Mouse (Mus musculus): ENCODE data around the gene Ceacam20. TPM values are rescaled to one million over a fixed set of nuclear protein-coding genes. Genes with fewer than 3 reads are reported as not detected.
"Not testable (repeated sequence)": the region's sequence is repeated elsewhere in the genome, so short reads cannot be mapped to it uniquely, and the experiment has no call there.

Gene Ceacam20
- not detected in 2 replicates for polyA plus RNA-seq (2015; fragmentation: Nextera tagmentation; extraction: Ambion mirVana)

DNA sequence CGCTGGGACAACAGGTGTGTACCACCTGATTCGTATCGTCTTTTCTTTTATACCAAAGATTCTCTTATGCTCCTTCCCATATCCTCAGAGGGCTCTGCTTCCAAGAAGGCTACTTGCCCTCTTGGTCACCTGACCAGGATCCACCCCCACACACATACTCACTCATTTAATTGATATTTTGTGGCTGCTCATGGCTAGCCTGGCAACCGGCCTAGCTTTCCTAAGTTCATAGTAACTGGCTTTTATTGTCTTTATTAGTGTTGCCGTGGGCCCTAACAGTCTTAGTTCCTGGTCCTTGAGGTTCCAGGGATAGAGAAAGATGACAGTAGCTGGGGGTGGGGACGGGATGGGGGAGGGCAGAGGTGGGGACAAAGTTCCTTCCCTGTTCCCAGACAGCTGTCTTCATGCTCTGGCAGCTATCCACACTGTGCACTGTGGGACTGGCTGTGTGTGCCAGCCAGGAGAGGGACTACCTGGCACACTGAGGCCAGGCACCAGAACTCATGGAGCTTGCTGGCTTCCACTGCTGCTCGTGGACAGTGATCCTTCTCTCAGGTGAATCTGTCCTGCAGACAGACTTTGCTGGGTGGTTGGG, at the start of gene Ceacam20:
Gene Ceacam20 (plus strand): TSS at position 428 of the 595 bp plus-strand sequence.
- Histone ChIP-seq H3K27ac (no peak within 1 kb of the TSS), H3K9ac (no peak within 1 kb of the TSS), H3K36me3 (no peaks in the 10 kb centered on the region), H3K4me2 (no peak within 1 kb of the TSS), H3K9me3 (replicated peaks) (0 out of 2 replicates have a peak, but pooled peaks cover 5% of the 10 kb centered on the region), H3K4me1 (no peaks in the 10 kb centered on the region), H3K4me3 (replicated peaks) (no peak within 1 kb of the TSS), H3K27me3 (no peaks in the 10 kb centered on the region)
- 72% methylated on average over 7 of the region's 7 CpGs for WGBS
- ATAC-seq (replicated peaks; ENCODE audit: low FRiP score): no peak

DNA sequence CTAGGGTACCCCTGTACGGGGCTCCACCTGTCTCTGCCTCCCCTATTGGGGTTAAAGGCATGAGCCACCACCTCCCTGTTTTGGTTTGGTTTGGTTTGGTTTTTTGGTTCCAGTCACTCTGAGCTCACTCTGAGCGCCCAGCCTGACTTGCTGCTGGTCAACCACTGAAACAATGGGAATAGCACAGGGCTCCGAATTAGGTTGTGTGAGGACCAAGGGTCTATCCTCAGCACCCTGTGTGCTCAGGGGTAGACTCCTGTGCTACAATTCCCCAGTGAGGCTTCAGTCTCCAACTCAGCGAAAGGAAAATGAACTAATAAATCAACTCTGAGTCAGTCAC, 45.1 kb upstream of the Ceacam20 start:
- Histone ChIP-seq H3K4me2 (peak overlapping the region; percentile 86), H3K9me3 (replicated peaks) (no peaks in the 10 kb centered on the region), H3K4me1 (peaks cover 9% of the 10 kb centered on the region), H3K4me3 (replicated peaks) (peak overlapping the region; percentile 86), H3K27ac (peak overlapping the region; percentile 87), H3K36me3 (peaks cover 28% of the 10 kb centered on the region), H3K9ac (peak overlapping the region; percentile 76), H3K27me3 (peaks cover 4% of the 10 kb centered on the region; the same call in 1 of the 2 replicates)
- peak; percentile 50 for ATAC-seq (replicated peaks; ENCODE audit: low FRiP score)
- 30% methylated on average over 4 of the region's 4 CpGs for WGBS

DNA sequence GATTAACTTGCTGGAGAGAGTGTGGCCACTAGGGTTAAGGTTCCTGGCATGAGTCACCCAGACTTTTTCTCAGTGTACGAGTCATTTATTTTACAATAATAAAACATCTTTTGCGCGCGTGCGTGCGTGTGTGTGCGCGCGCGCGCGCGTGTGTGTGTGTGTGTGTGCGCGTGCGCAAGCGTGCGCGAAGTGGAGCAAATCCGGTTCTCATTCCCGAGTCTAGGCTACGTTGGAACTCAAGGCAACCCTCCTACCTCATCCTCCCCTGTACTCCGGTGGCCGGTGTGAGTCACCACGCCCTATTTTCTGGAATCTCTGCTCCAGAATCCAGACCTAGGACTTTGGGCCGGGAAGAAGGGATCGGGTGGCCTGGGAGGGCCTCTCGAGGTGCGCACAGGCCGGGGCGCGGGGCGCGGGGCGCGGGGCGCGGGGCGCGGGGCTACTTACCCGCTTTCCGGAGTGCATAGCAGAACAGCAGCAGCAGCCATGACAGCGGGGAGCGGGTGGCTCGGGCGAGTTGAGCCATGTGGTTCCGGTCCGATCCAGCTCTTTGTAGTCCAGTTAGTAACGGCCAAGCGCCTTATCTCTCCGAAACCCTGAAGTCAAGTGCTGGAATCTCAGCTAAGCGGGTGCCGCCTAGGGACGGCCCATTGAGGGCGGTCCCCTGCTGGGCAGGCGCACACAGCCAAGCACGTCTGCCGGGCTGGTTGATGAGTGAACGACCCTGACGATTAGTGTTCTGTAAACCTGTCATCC, 44.5 kb upstream of the Ceacam20 start, which contains the start of gene Pvr:
Gene Pvr (minus strand): TSS at position 655 of the 756 bp plus-strand sequence.
- under 1% methylated on average over 59 of the region's 60 CpGs for WGBS
- peak within 1 kb of the TSS; percentile 86 for H3K4me3 ChIP-seq (replicated peaks)
- peak; percentile 94 for ATAC-seq (replicated peaks; ENCODE audit: low FRiP score)
- H3K4me2 ChIP-seq: peak within 1 kb of the TSS; percentile 86
- no peaks in the 10 kb centered on the region for H3K9me3 ChIP-seq (replicated peaks)
- H3K27me3 ChIP-seq: peaks cover 4% of the 10 kb centered on the region; the same call in 1 of the 2 replicates
- peak within 1 kb of the TSS; percentile 87 for H3K27ac ChIP-seq
- peak within 1 kb of the TSS; percentile 76 for H3K9ac ChIP-seq
- peaks cover 9% of the 10 kb centered on the region for H3K4me1 ChIP-seq
- peaks cover 23% of the 10 kb centered on the region for H3K36me3 ChIP-seq

DNA sequence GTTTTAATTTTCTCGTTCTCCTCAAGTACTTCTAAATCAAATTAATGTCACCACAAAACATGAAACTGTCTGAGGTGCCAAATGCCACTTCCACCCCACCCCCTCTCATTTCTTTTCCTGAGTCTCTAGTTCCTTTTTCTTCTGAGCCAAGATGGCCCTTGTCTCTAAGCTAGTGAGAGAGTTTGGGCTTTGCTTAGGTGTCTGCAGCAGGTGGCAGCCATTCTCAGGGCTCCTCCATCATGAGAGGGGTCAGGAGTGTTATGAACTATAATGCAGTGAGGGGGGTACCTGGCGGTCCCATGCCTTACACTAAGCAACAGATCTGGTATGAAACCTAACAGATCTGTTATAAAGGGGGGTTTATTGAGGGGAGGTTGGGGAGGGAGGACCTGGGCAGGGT, 41.9 kb upstream of the Ceacam20 start:
- 37% methylated on average over 2 of the region's 2 CpGs for WGBS

DNA sequence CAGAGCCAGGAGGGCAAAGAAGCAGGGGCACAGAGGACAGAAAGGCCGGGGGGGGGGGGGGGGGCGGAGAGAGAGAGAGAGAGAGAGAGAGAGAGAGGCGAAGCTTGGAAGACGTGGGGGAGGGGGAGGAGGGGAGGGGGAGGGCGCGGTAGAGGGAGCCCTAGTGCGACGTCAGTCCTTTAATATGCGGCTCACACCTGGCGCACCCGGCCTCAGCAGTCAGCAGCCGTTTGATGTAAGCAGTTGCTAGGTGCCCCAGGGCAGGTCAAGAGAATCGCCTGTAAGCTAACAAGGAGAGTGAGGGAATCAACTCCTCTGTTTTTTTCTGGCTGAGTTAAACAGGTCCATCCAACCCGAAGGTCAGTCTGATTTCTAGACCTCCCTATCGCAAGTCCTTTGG, 41.4 kb upstream of the Ceacam20 start:
- H3K4me1 ChIP-seq: peaks cover 9% of the 10 kb centered on the region
- 8% methylated on average over 10 of the region's 15 CpGs for WGBS
- no peaks in the 10 kb centered on the region for H3K9me3 ChIP-seq (replicated peaks)
- H3K4me2 ChIP-seq: 0 out of 2 replicates have a peak overlapping the region, but pooled peaks have one; percentile 9
- peaks cover 4% of the 10 kb centered on the region; the same call in 1 of the 2 replicates for H3K27me3 ChIP-seq
- H3K27ac ChIP-seq: no peak overlapping the region
- H3K4me3 ChIP-seq (replicated peaks): no peak overlapping the region
- no peaks in the 10 kb centered on the region for H3K36me3 ChIP-seq
- no peak for ATAC-seq (replicated peaks; ENCODE audit: low FRiP score)
- H3K9ac ChIP-seq: no peak overlapping the region

More for the DNA sequence above, 41.9 kb upstream of the Ceacam20 start:
- H3K27ac ChIP-seq: no peak overlapping the region
- no peaks in the 10 kb centered on the region for H3K9me3 ChIP-seq (replicated peaks)
- no peak for ATAC-seq (replicated peaks; ENCODE audit: low FRiP score)
- peaks cover 4% of the 10 kb centered on the region; the same call in 1 of the 2 replicates for H3K27me3 ChIP-seq
- no peak overlapping the region for H3K4me3 ChIP-seq (replicated peaks)
- no peak overlapping the region for H3K9ac ChIP-seq
- H3K36me3 ChIP-seq: peaks cover 3% of the 10 kb centered on the region
- 0 out of 2 replicates have a peak overlapping the region, but pooled peaks have one; percentile 9 for H3K4me2 ChIP-seq
- peaks cover 9% of the 10 kb centered on the region for H3K4me1 ChIP-seq

DNA sequence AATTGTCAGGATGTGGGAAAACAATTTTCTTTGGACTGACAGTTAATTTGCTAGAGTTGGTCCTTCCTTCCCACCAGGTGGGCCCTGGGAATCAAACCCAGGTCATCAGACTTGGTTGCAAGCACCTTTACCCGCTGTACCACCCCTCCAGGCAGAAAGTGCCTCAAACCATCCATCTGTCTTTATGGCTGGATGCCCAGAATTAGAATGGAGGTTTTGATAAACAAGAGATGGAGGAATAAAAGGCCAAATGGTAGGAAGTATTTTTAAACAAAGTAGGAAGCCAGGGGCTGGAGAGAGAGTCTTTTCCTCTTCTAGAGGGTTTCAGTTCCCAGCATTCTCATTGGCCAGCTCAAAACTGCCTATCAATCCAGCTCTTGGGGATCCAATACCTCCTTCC, 39.8 kb upstream of the Ceacam20 start:
- Histone ChIP-seq H3K4me1 (0 out of 2 replicates have a peak, but pooled peaks cover 3% of the 10 kb centered on the region), H3K4me3 (replicated peaks) (no peak overlapping the region), H3K27ac (no peak overlapping the region), H3K27me3 (peaks cover 4% of the 10 kb centered on the region; the same call in 1 of the 2 replicates), H3K36me3 (no peaks in the 10 kb centered on the region), H3K9ac (no peak overlapping the region), H3K4me2 (no peak overlapping the region), H3K9me3 (replicated peaks) (no peaks in the 10 kb centered on the region)
- no peak for ATAC-seq (replicated peaks; ENCODE audit: low FRiP score)
- WGBS: 83% methylated on average over 1 of the region's 1 CpGs

DNA sequence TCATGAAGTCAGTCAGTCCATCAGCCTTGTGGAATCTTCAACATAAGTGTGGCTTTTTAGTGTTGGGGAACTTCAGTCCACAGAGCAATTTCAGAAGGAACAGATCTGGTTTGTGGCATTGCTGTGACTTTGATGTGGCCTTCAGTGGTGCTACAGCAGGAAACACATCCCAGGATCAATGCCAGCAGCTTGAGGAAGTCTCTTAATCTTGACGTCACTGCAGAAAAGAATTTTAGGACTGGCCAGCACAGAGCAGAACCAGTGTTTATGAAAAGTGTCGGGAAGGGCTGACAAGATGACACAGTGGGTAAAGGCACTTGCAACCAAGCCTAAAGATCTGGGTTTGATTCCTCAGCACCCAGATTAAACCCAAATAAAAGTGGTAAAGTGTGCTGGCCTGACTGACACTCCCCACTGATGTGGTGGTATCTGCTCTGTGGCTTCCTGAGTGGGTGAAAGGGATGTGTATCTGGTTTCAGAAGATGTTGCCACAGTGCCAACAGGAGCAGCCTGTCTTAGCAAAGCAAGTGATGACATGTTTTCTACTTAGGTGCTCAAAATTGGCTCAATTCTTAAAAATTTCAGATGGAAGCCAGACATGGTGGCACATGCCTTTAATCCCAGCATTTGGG, 38.2 kb upstream of the Ceacam20 start:
- Histone ChIP-seq H3K4me1 (0 out of 2 replicates have a peak, but pooled peaks cover under 1% of the 10 kb centered on the region), H3K27ac (no peak overlapping the region), H3K9me3 (replicated peaks) (no peaks in the 10 kb centered on the region), H3K27me3 (peaks cover 11% of the 10 kb centered on the region), H3K9ac (no peak overlapping the region), H3K4me3 (replicated peaks) (no peak overlapping the region), H3K36me3 (no peaks in the 10 kb centered on the region), H3K4me2 (no peak overlapping the region)
- no peak for ATAC-seq (replicated peaks; ENCODE audit: low FRiP score)
- 64% methylated on average over 2 of the region's 2 CpGs for WGBS

DNA sequence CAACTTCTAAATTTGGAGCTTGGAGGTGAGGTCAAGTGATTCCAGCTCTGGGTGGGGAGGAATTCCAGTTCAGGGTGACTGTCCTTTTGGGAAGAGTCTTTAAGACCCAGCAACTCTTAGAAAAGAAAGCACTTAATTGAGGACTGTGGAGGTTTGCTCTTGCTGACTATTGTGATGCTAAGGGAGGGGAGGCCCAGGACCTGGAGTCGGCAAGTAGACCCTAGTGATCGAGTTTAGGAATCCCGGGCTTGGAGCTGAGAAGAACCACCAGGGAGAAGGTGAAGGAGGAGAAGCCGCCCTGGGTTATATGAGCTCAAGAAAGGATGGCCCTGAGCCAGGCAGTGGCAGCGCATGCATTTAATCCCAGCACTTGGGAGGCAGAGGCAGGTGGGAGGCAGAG, 36.7 kb upstream of the Ceacam20 start:
- Histone ChIP-seq H3K4me3 (replicated peaks) (no peak overlapping the region), H3K9ac (no peak overlapping the region), H3K9me3 (replicated peaks) (no peaks in the 10 kb centered on the region), H3K27me3 (peaks cover 12% of the 10 kb centered on the region), H3K36me3 (no peaks in the 10 kb centered on the region), H3K27ac (no peak overlapping the region), H3K4me2 (no peak overlapping the region), H3K4me1 (peaks cover 11% of the 10 kb centered on the region)
- WGBS: 58% methylated on average over 5 of the region's 5 CpGs
- ATAC-seq (replicated peaks; ENCODE audit: low FRiP score): no peak

DNA sequence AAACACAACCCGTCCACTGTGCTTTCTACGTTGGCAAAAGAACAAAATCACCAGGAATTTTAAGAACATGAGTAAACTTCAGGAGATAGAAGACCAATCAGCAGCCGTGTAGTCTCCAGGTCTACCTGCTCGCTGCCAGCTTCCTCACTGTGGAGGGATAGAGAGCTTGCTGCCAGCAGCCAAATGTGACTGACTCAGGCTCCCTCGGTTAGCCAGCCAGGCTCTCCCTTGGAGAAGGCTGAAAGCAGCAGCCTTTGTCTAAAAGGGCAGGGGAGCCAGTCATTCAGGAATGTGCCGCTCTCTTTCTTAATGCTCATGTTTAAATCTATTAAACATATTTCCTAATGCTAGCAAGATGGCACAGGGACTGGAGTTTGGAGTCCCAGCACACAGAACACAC, 34.7 kb upstream of the Ceacam20 start:
- not testable (repeated sequence) for H3K9me3 ChIP-seq (replicated peaks); H3K27ac ChIP-seq; ATAC-seq (replicated peaks; ENCODE audit: low FRiP score); H3K4me2 ChIP-seq; H3K4me3 ChIP-seq (replicated peaks); H3K9ac ChIP-seq; H3K36me3 ChIP-seq
- H3K4me1 ChIP-seq: peaks cover 11% of the 10 kb centered on the region
- peaks cover 12% of the 10 kb centered on the region for H3K27me3 ChIP-seq
- 82% methylated on average over 6 of the region's 6 CpGs for WGBS

DNA sequence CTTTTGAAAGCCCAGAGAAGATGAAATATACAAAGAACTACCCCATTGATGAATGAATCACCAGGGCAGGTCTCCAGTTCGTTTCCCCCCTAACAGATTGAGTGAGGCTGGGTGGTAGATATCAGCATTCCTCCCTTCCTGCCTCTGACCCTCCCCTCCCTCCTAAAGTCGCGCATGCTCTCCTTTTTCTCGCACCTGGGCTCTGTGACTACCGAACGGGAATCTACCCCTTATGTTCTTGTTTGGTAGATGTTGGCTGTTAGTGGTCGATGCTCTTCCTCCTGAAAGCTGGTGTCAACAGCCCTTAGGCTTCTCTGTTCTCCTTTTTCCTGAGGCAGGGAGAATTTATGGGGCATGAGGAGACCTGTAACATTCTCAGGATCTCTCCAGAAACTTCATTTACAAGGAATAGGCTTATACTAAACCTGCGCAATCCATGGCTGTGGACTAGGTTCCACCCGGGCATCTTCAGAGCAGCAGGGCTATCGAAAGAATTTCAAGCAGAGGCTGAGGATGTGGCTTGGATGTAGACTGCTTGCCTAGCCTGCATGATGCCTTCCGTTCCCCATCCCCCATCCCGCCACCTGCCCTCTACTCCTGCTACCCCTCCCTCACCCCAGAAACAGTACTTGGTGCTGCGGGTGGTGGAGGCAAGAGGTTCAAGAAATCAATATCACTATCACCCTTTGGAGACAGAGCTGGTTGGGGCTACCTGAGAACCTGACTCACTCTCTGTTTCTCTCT, 32.9 kb upstream of the Ceacam20 start:
- Histone ChIP-seq H3K4me2 (0 out of 2 replicates have a peak overlapping the region, but pooled peaks have one; percentile 14), H3K4me1 (peaks cover 11% of the 10 kb centered on the region), H3K27ac (no peak overlapping the region), H3K36me3 (no peaks in the 10 kb centered on the region), H3K9me3 (replicated peaks) (no peaks in the 10 kb centered on the region), H3K4me3 (replicated peaks) (no peak overlapping the region), H3K9ac (no peak overlapping the region), H3K27me3 (peaks cover 12% of the 10 kb centered on the region)
- 23% methylated on average over 13 of the region's 13 CpGs for WGBS
- ATAC-seq (replicated peaks; ENCODE audit: low FRiP score): no peak

All from kidney, embryonic 15.5 days (tissue).